Mouse (Mus musculus): Measurements from ENCODE around the gene Rpl15.
"Not testable (repeated sequence)": the region's sequence is repeated elsewhere in the genome, so short reads cannot be mapped to it uniquely, and the experiment has no call there.

Rpl15 gene

GRCm38 (mm10) chr14:18270529-18271441 is at the start of gene Rpl15, which contains the start of gene Nkiras1:
Gene Rpl15, minus strand, starts transcription at chr14:18271391.
Gene Nkiras1, plus strand, starts transcription at chr14:18271136.
- peak; percentile 94 to 96 for DNase-seq (ENCODE audit: low read depth in 1 of 2, low spot score in 2 of 2)

GRCm38 (mm10) chr14:18317457-18318411 is 46.5 kb upstream of the Rpl15 start:
- no peak for DNase-seq (ENCODE audit: low read depth in 1 of 2, low spot score in 2 of 2)

GRCm38 (mm10) chr14:18304165-18304564 is 33.0 kb upstream of the Rpl15 start:
- DNase-seq (ENCODE audit: low read depth in 1 of 2, low spot score in 2 of 2) = no peak

GRCm38 (mm10) chr14:18303262-18303661 is 32.1 kb upstream of the Rpl15 start:
- DNase-seq (ENCODE audit: low read depth in 1 of 2, low spot score in 2 of 2) = no peak

- DNase-seq (ENCODE audit: low read depth in 1 of 2, low spot score in 2 of 2) = no peak
Observed at GRCm38 (mm10) chr14:18302750-18303149, 31.6 kb upstream of the Rpl15 start.

- no peak for DNase-seq (ENCODE audit: low read depth in 1 of 2, low spot score in 2 of 2)
Observed at GRCm38 (mm10) chr14:18301591-18301990, 30.4 kb upstream of the Rpl15 start.

- DNase-seq (ENCODE audit: low read depth in 1 of 2, low spot score in 2 of 2) = no peak
Observed at GRCm38 (mm10) chr14:18300676-18301075, 29.5 kb upstream of the Rpl15 start.

- no peak for DNase-seq (ENCODE audit: low read depth in 1 of 2, low spot score in 2 of 2)
Observed at GRCm38 (mm10) chr14:18298874-18299273, 27.7 kb upstream of the Rpl15 start.

- DNase-seq (ENCODE audit: low read depth in 1 of 2, low spot score in 2 of 2) = no peak
Observed at GRCm38 (mm10) chr14:18297441-18297840, 26.2 kb upstream of the Rpl15 start.

GRCm38 (mm10) chr14:18292578-18292977 is 21.4 kb upstream of the Rpl15 start:
- no peak for DNase-seq (ENCODE audit: low read depth in 1 of 2, low spot score in 2 of 2)

GRCm38 (mm10) chr14:18292111-18292510 is 20.9 kb upstream of the Rpl15 start:
- no peak for DNase-seq (ENCODE audit: low read depth in 1 of 2, low spot score in 2 of 2)

GRCm38 (mm10) chr14:18287391-18287790 is 16.2 kb upstream of the Rpl15 start:
- no peak for DNase-seq (ENCODE audit: low read depth in 1 of 2, low spot score in 2 of 2)

- no peak for DNase-seq (ENCODE audit: low read depth in 1 of 2, low spot score in 2 of 2)
Observed at GRCm38 (mm10) chr14:18286441-18286840, 15.2 kb upstream of the Rpl15 start.

GRCm38 (mm10) chr14:18285476-18285875 is 14.3 kb upstream of the Rpl15 start:
- DNase-seq (ENCODE audit: low read depth in 1 of 2, low spot score in 2 of 2) = no peak

GRCm38 (mm10) chr14:18284581-18284980 is 13.4 kb upstream of the Rpl15 start:
- no peak for DNase-seq (ENCODE audit: low read depth in 1 of 2, low spot score in 2 of 2)

- DNase-seq (ENCODE audit: low read depth in 1 of 2, low spot score in 2 of 2) = no peak
Observed at GRCm38 (mm10) chr14:18280375-18280774, 9.2 kb upstream of the Rpl15 start.

- DNase-seq (ENCODE audit: low read depth in 1 of 2, low spot score in 2 of 2) = no peak
Observed at GRCm38 (mm10) chr14:18274526-18274925, 3.3 kb upstream of the Rpl15 start.

GRCm38 (mm10) chr14:18271666-18272065 is 475 bp upstream of the Rpl15 start:
- DNase-seq (ENCODE audit: low read depth in 1 of 2, low spot score in 2 of 2) = no peak

- not testable (repeated sequence) for DNase-seq (ENCODE audit: low read depth in 1 of 2, low spot score in 2 of 2)
Observed at GRCm38 (mm10) chr14:18269947-18270528, 1.2 kb downstream of the Rpl15 start.

GRCm38 (mm10) chr14:18263427-18263826 is 7.8 kb downstream of the Rpl15 start:
- DNase-seq (ENCODE audit: low read depth in 1 of 2, low spot score in 2 of 2) = no peak

GRCm38 (mm10) chr14:18261203-18261602 is 10.0 kb downstream of the Rpl15 start:
- no peak for DNase-seq (ENCODE audit: low read depth in 1 of 2, low spot score in 2 of 2)
